Mouse (Mus musculus): Measurements from ENCODE around the gene Isg20l2.

GRCm38 (mm10) chr3:87909874-87910273 lies 20.2 kb upstream of the Isg20l2 start:
- TF ChIP-seq CTCF (IDR thresholded peaks at IDR 0.05; ENCODE audit: low read depth), result no peak
- TF ChIP-seq EP300 (IDR thresholded peaks at IDR 0.05; ENCODE audit: low read depth), result no peak

Measured in heart, postnatal 0 days (tissue).